Mouse (Mus musculus) thymus, adult 2 months (tissue): Measurements from ENCODE around the gene Gm21915. TPM values are rescaled to one million over a fixed set of nuclear protein-coding genes. Genes with fewer than 3 reads are reported as not detected.

Experiments used
- DNase-seq: peaks from one replicate; pipeline ENCODE4 v3.0.0; 2021
- H3K27ac ChIP-seq: fragments of 200-500 bp; 2 replicates; pipeline ENCODE4 v1.5.1; 2012; ENCODE audit warnings: low read length, control low read depth; ENCODE audit not compliant: control insufficient read depth, insufficient read depth
- H3K27me3 ChIP-seq: fragments of 200-500 bp; 2 replicates; pipeline ENCODE4 v1.6.1; 2012; ENCODE audit warnings: mild to moderate bottlenecking, low read length, moderate library complexity, mixed read lengths; ENCODE audit not compliant: control insufficient read depth, insufficient read depth
- H3K36me3 ChIP-seq: fragments of 200-500 bp; 2 replicates; pipeline ENCODE4 v1.6.1; 2012; ENCODE audit warnings: mild to moderate bottlenecking, low read length, moderate library complexity; ENCODE audit not compliant: control insufficient read depth, insufficient read depth
- H3K4me1 ChIP-seq: fragments of 200-500 bp; replicated peaks from 2 replicates; pipeline ENCODE4 v1.6.1; 2012; ENCODE audit warnings: low read length; ENCODE audit not compliant: control insufficient read depth, insufficient read depth
- H3K4me3 ChIP-seq: fragments of 200-500 bp; 2 replicates; pipeline ENCODE4 v1.5.1; 2012; ENCODE audit warnings: mild to moderate bottlenecking, low read length, control low read depth, moderate library complexity; ENCODE audit not compliant: control insufficient read depth, insufficient read depth
- CTCF ChIP-seq: fragments of 200-500 bp; IDR thresholded peaks from 2 replicates; pipeline ENCODE4 v1.5.1; 2012; ENCODE audit warnings: mild to moderate bottlenecking, control low read depth, low read length, moderate library complexity, borderline replicate concordance; ENCODE audit not compliant: control insufficient read depth, poor library complexity, insufficient read depth; ENCODE audit errors: extremely low read depth
- POLR2A ChIP-seq: fragments of 200-500 bp; IDR thresholded peaks from 2 replicates; pipeline ENCODE4 v1.6.1; 2012; ENCODE audit warnings: mild to moderate bottlenecking, low read length, control low read depth, moderate library complexity; ENCODE audit not compliant: control insufficient read depth, poor library complexity, insufficient read depth; ENCODE audit errors: extremely low read depth
- WGBS: fragments of 180-500 bp; shearing (Covaris S2); methylation state at CpG from one replicate; pipeline ENCODE4 v1.1.7; 2018; 5-methylcytosine and 5-hydroxymethylcytosine counted together
- polyA plus RNA-seq: library from polyadenylated mRNA; depleted of rRNA; stranded (reverse); fragments of >200 nt; gene quantifications from 2 replicates; pipeline ENCODE4 v1.2.3, GENCODE M21; 2012

Gm21915 gene
- polyA plus RNA-seq, 1 experiment, result not detected

- Histone ChIP-seq H3K27me3 (no peaks in the 10 kb centered on the region), H3K27ac (no peak overlapping the region), H3K4me1 (no peaks in the 10 kb centered on the region), H3K36me3 (no peaks in the 10 kb centered on the region), H3K4me3 (no peak overlapping the region)
- 95% methylated on average over 12 of the region's 12 CpGs for WGBS
- DNase-seq, result no peak
- no peak for TF ChIP-seq POLR2A
- no peak for TF ChIP-seq CTCF
Measured at GRCm38 (mm10) chr9:40694284-40694683, 23.9 kb downstream of the Gm21915 start.

- H3K27me3 ChIP-seq, result no peaks in the 10 kb centered on the region
- H3K27ac ChIP-seq, result no peak overlapping the region
- H3K4me3 ChIP-seq, result no peak overlapping the region
- DNase-seq, result no peak
- WGBS, result 86% methylated on average over 4 of the region's 4 CpGs
- TF ChIP-seq POLR2A, result no peak
- no peaks in the 10 kb centered on the region for H3K4me1 ChIP-seq
- H3K36me3 ChIP-seq, result no peaks in the 10 kb centered on the region
Measured at GRCm38 (mm10) chr9:40696086-40696485, 25.7 kb downstream of the Gm21915 start.

DNA sequence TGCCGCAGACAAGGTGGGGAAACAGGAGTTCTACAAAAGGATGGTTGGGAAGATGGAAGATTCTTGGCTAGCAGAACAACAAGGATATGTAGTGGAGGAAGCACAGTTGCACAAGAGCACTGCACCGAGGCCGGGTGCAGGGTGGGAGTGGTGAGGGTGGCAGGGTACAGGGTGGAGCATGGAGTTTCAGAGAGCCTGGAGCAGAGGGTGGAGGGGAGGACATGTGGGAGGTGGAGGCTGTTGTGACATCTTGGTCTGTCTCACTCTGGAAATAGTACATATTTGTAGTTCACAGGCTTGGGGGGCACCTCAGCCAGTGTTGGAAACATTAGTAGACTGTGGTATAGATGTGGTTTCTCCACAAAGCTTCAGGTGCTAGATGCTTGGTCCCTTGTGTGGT, 28.8 kb downstream of the Gm21915 start:
- WGBS, result 85% methylated on average over 3 of the region's 3 CpGs
- H3K4me1 ChIP-seq, result no peaks in the 10 kb centered on the region
- no peaks in the 10 kb centered on the region for H3K27me3 ChIP-seq
- no peak for TF ChIP-seq POLR2A
- no peak for TF ChIP-seq CTCF
- H3K27ac ChIP-seq, result no peak overlapping the region
- DNase-seq, result no peak
- H3K36me3 ChIP-seq, result no peaks in the 10 kb centered on the region
- H3K4me3 ChIP-seq, result no peak overlapping the region

GRCm38 (mm10) chr9:40700253-40700652, 29.8 kb downstream of the Gm21915 start:
- no peaks in the 10 kb centered on the region for H3K4me1 ChIP-seq
- no peaks in the 10 kb centered on the region for H3K36me3 ChIP-seq
- no peak for TF ChIP-seq CTCF
- TF ChIP-seq POLR2A, result no peak
- no peak overlapping the region for H3K4me3 ChIP-seq
- H3K27ac ChIP-seq, result no peak overlapping the region
- 94% methylated on average over 5 of the region's 5 CpGs for WGBS
- no peaks in the 10 kb centered on the region for H3K27me3 ChIP-seq
- no peak for DNase-seq

GRCm38 (mm10) chr9:40704364-40705276, 34.2 kb downstream of the Gm21915 start:
- Histone ChIP-seq H3K4me3 (no peak overlapping the region), H3K36me3 (no peaks in the 10 kb centered on the region), H3K4me1 (no peaks in the 10 kb centered on the region), H3K27ac (no peak overlapping the region), H3K27me3 (no peaks in the 10 kb centered on the region)
- no peak for TF ChIP-seq CTCF
- TF ChIP-seq POLR2A, result no peak
- DNase-seq, result no peak
- WGBS, result 69% methylated on average over 10 of the region's 10 CpGs

GRCm38 (mm10) chr9:40708448-40709140, 38.2 kb downstream of the Gm21915 start:
- H3K4me1 ChIP-seq, result no peaks in the 10 kb centered on the region
- no peaks in the 10 kb centered on the region for H3K27me3 ChIP-seq
- H3K36me3 ChIP-seq, result no peaks in the 10 kb centered on the region
- TF ChIP-seq CTCF, result no peak
- no peak for TF ChIP-seq POLR2A
- DNase-seq, result no peak
- 88% methylated on average over 12 of the region's 12 CpGs for WGBS
- no peak overlapping the region for H3K4me3 ChIP-seq
- no peak overlapping the region for H3K27ac ChIP-seq
